Mouse (Mus musculus): ENCODE data around the gene Krt77.

The Krt77 gene

GRCm38 (mm10) chr15:101834784-101835328 lies 34.6 kb downstream of the Krt77 start:
- DNase-seq (ENCODE audit: low read depth, low spot score), result peak; percentile 61

GRCm38 (mm10) chr15:101833131-101833530 lies 36.4 kb downstream of the Krt77 start:
- DNase-seq (ENCODE audit: low read depth, low spot score), result no peak

- no peak for DNase-seq (ENCODE audit: low read depth, low spot score)
Measured at GRCm38 (mm10) chr15:101829441-101829840, 40.1 kb downstream of the Krt77 start.

GRCm38 (mm10) chr15:101821786-101822185 lies 47.7 kb downstream of the Krt77 start:
- no peak for DNase-seq (ENCODE audit: low read depth, low spot score)

- DNase-seq (ENCODE audit: low read depth, low spot score), result no peak
Measured at GRCm38 (mm10) chr15:101817875-101818274, 51.6 kb downstream of the Krt77 start, which contains the start of gene Krt2. TSS of gene Krt2 (minus strand) at chr15:101818169.

All from R1 (cell line).